Mouse (Mus musculus): ENCODE results near the gene Gm49358.

GRCm38 (mm10) chr10:86810612-86811011 lies 46.8 kb downstream of the Gm49358 start:
- TF ChIP-seq CTCF (IDR thresholded peaks at IDR 0.05; ENCODE audit: low read depth) (no peak), EP300 (optimal IDR thresholded peaks at IDR 0.05) (no peak)

Measured in stomach, postnatal 0 days (tissue).